Mouse (Mus musculus): ENCODE results near the gene Nhlh1. TPM values are rescaled to one million over a fixed set of nuclear protein-coding genes. Genes with fewer than 3 reads are reported as not detected.

The Nhlh1 gene
- total and polyA plus RNA-seq, 2 experiments from 2014 or later, result 0.12 to 3.6 TPM

GRCm38 (mm10) chr1:172016660-172017516, 40.5 kb downstream of the Nhlh1 start:
- H3K4me1 ChIP-seq (ENCODE audit: insufficient read depth, low read length), result peaks cover 37% of the 10 kb centered on the region

GRCm38 (mm10) chr1:172016031-172016430, 41.3 kb downstream of the Nhlh1 start:
- H3K9me3 ChIP-seq (ENCODE audit: low read length), result no peaks in the 10 kb centered on the region
- peaks cover 37% of the 10 kb centered on the region for H3K4me1 ChIP-seq (ENCODE audit: insufficient read depth, low read length)
- H3K4me3 ChIP-seq (ENCODE audit: low read depth, low read length), result no peak overlapping the region
- ATAC-seq (ENCODE audit: low FRiP score) (no peak), DNase-seq (ENCODE audit: low spot score) (no peak)
- peak overlapping the region; percentile 48; the same call in 1 of the 2 replicates for H3K27ac ChIP-seq (ENCODE audit: low read depth, low read length)
- TF ChIP-seq CTCF (IDR thresholded peaks at IDR 0.05), result no peak
- H3K36me3 ChIP-seq (ENCODE audit: insufficient read depth, low read length), result peaks cover 13% of the 10 kb centered on the region
- H3K27me3 ChIP-seq (ENCODE audit: insufficient read depth, low read length), result no peaks in the 10 kb centered on the region
- 40% methylated on average over 8 of the region's 8 CpGs for WGBS
- H3K9ac ChIP-seq (replicated peaks; ENCODE audit: low read length, poor library complexity, severe bottlenecking), result no peak overlapping the region
- H3K4me2 ChIP-seq (ENCODE audit: low read depth, low read length, poor library complexity, severe bottlenecking), result peak overlapping the region; percentile 12

More at GRCm38 (mm10) chr1:172016660-172017516, 40.5 kb downstream of the Nhlh1 start:
- no peak for TF ChIP-seq CTCF (IDR thresholded peaks at IDR 0.05)
- peak overlapping the region; percentile 3 for H3K4me2 ChIP-seq (ENCODE audit: low read depth, low read length, poor library complexity, severe bottlenecking)
- H3K4me3 ChIP-seq (ENCODE audit: low read depth, low read length), result no peak overlapping the region
- H3K36me3 ChIP-seq (ENCODE audit: insufficient read depth, low read length), result 0 out of 2 replicates have a peak, but pooled peaks cover 6% of the 10 kb centered on the region
- peak; percentile 84 for DNase-seq (ENCODE audit: low spot score)
- no peaks in the 10 kb centered on the region for H3K27me3 ChIP-seq (ENCODE audit: insufficient read depth, low read length)
- 0 out of 2 replicates have a peak overlapping the region, but pooled peaks have one; percentile 44 for H3K9ac ChIP-seq (replicated peaks; ENCODE audit: low read length, poor library complexity, severe bottlenecking)
- H3K9me3 ChIP-seq (ENCODE audit: low read length), result no peaks in the 10 kb centered on the region
- WGBS, result 12% methylated on average over 6 of the region's 6 CpGs
- peak; percentile 57 for ATAC-seq (ENCODE audit: low FRiP score)
- H3K27ac ChIP-seq (ENCODE audit: low read depth, low read length), result peak overlapping the region; percentile 70

GRCm38 (mm10) chr1:172015312-172015939, 41.9 kb downstream of the Nhlh1 start:
- peaks cover 37% of the 10 kb centered on the region for H3K4me1 ChIP-seq (ENCODE audit: insufficient read depth, low read length)
- no peaks in the 10 kb centered on the region for H3K27me3 ChIP-seq (ENCODE audit: insufficient read depth, low read length)
- no peak for TF ChIP-seq CTCF (IDR thresholded peaks at IDR 0.05)
- no peaks in the 10 kb centered on the region for H3K9me3 ChIP-seq (ENCODE audit: low read length)
- 25% methylated on average over 9 of the region's 9 CpGs for WGBS
- ATAC-seq (ENCODE audit: low FRiP score) (no peak), DNase-seq (ENCODE audit: low spot score) (no peak)
- peaks cover 19% of the 10 kb centered on the region for H3K36me3 ChIP-seq (ENCODE audit: insufficient read depth, low read length)
- no peak overlapping the region for H3K9ac ChIP-seq (replicated peaks; ENCODE audit: low read length, poor library complexity, severe bottlenecking)
- peak overlapping the region; percentile 12 for H3K4me2 ChIP-seq (ENCODE audit: low read depth, low read length, poor library complexity, severe bottlenecking)
- no peak overlapping the region for H3K4me3 ChIP-seq (ENCODE audit: low read depth, low read length)
- no peak overlapping the region for H3K27ac ChIP-seq (ENCODE audit: low read depth, low read length)

GRCm38 (mm10) chr1:172014771-172015170, 42.6 kb downstream of the Nhlh1 start:
- H3K4me1 ChIP-seq (ENCODE audit: insufficient read depth, low read length), result peaks cover 35% of the 10 kb centered on the region
- H3K4me3 ChIP-seq (ENCODE audit: low read depth, low read length), result no peak overlapping the region
- H3K9ac ChIP-seq (replicated peaks; ENCODE audit: low read length, poor library complexity, severe bottlenecking), result no peak overlapping the region
- H3K36me3 ChIP-seq (ENCODE audit: insufficient read depth, low read length), result peaks cover 25% of the 10 kb centered on the region
- H3K27ac ChIP-seq (ENCODE audit: low read depth, low read length), result no peak overlapping the region; the same call in 1 of the 2 replicates
- no peaks in the 10 kb centered on the region for H3K27me3 ChIP-seq (ENCODE audit: insufficient read depth, low read length)
- H3K9me3 ChIP-seq (ENCODE audit: low read length), result no peaks in the 10 kb centered on the region
- TF ChIP-seq CTCF (IDR thresholded peaks at IDR 0.05), result no peak
- WGBS, result 18% methylated on average over 9 of the region's 9 CpGs
- peak overlapping the region; percentile 15; the same call in 1 of the 2 replicates for H3K4me2 ChIP-seq (ENCODE audit: low read depth, low read length, poor library complexity, severe bottlenecking)
- no peak for DNase-seq (ENCODE audit: low spot score)
- no peak for ATAC-seq (ENCODE audit: low FRiP score)

GRCm38 (mm10) chr1:172012030-172012429, 45.3 kb downstream of the Nhlh1 start:
- peaks cover 22% of the 10 kb centered on the region for H3K4me1 ChIP-seq (ENCODE audit: insufficient read depth, low read length)
- H3K27me3 ChIP-seq (ENCODE audit: insufficient read depth, low read length), result no peaks in the 10 kb centered on the region
- peaks cover 51% of the 10 kb centered on the region for H3K36me3 ChIP-seq (ENCODE audit: insufficient read depth, low read length)
- 4% methylated on average over 5 of the region's 5 CpGs for WGBS
- no peak overlapping the region; the same call in 1 of the 2 replicates for H3K27ac ChIP-seq (ENCODE audit: low read depth, low read length)
- no peaks in the 10 kb centered on the region for H3K9me3 ChIP-seq (ENCODE audit: low read length)
- no peak overlapping the region for H3K9ac ChIP-seq (replicated peaks; ENCODE audit: low read length, poor library complexity, severe bottlenecking)
- DNase-seq (ENCODE audit: low spot score) (peak; percentile 89), ATAC-seq (ENCODE audit: low FRiP score) (peak; percentile 42; the same call in 1 of the 2 replicates)
- no peak overlapping the region for H3K4me2 ChIP-seq (ENCODE audit: low read depth, low read length, poor library complexity, severe bottlenecking)
- TF ChIP-seq CTCF (IDR thresholded peaks at IDR 0.05), result peak; percentile 87
- no peak overlapping the region for H3K4me3 ChIP-seq (ENCODE audit: low read depth, low read length)

Data from midbrain, postnatal 0 days (tissue).